Mouse (Mus musculus) testis, adult 2 months (tissue): ENCODE data around the gene Rbm45. TPM values are rescaled to one million over a fixed set of nuclear protein-coding genes. Genes with fewer than 3 reads are reported as not detected.

ENCODE experiments used
- H3K27ac ChIP-seq: fragments of 200-500 bp; 2 replicates; pipeline ENCODE4 v1.5.1; 2012; ENCODE audit warnings: low read depth, low read length; ENCODE audit not compliant: control insufficient read depth, insufficient read depth
- H3K27me3 ChIP-seq: fragments of 200-500 bp; 2 replicates; pipeline ENCODE4 v1.6.1; 2012; ENCODE audit warnings: mild to moderate bottlenecking, low read length, moderate library complexity; ENCODE audit not compliant: control insufficient read depth, insufficient read depth
- H3K36me3 ChIP-seq: fragments of 200-500 bp; 2 replicates; pipeline ENCODE4 v1.6.1; 2012; ENCODE audit warnings: mild to moderate bottlenecking, low read length; ENCODE audit not compliant: control insufficient read depth, insufficient read depth
- H3K4me1 ChIP-seq: fragments of 200-500 bp; 2 replicates; pipeline ENCODE4 v1.6.1; 2012; ENCODE audit warnings: low read length; ENCODE audit not compliant: control insufficient read depth, insufficient read depth
- H3K4me3 ChIP-seq: fragments of 200-500 bp; 2 replicates; pipeline ENCODE4 v1.5.1; 2012; ENCODE audit warnings: low read depth, mild to moderate bottlenecking, low read length, moderate library complexity, mixed read lengths; ENCODE audit not compliant: control insufficient read depth
- CTCF ChIP-seq: fragments of 200-500 bp; IDR thresholded peaks from 2 replicates; pipeline ENCODE4 v1.5.1; 2012; ENCODE audit warnings: low read depth, mild to moderate bottlenecking, inconsistent platforms, low read length, moderate library complexity; ENCODE audit not compliant: control insufficient read depth, insufficient read depth, insufficient replicate concordance
- POLR2A ChIP-seq: fragments of 200-500 bp; IDR thresholded peaks from 2 replicates; pipeline ENCODE4 v1.6.1; 2012; ENCODE audit warnings: low read depth, mild to moderate bottlenecking, inconsistent platforms, low read length, moderate library complexity; ENCODE audit not compliant: control insufficient read depth
- polyA plus RNA-seq: library from polyadenylated mRNA; depleted of rRNA; stranded (reverse); fragments of >200 nt; gene quantifications from 2 replicates; pipeline ENCODE4 v1.2.3, GENCODE M21; 2012; rRNA removed

Gene Rbm45
- polyA plus RNA-seq, 1 experiment, result 5.8 TPM

GRCm38 (mm10) chr2:76417446-76418141 is 47.8 kb downstream of the Rbm45 start:
- Histone ChIP-seq H3K27ac (no peak overlapping the region), H3K4me1 (no peaks in the 10 kb centered on the region), H3K27me3 (no peaks in the 10 kb centered on the region), H3K36me3 (no peaks in the 10 kb centered on the region), H3K4me3 (no peak overlapping the region)
- TF ChIP-seq POLR2A (no peak), CTCF (no peak)

- Histone ChIP-seq H3K36me3 (no peaks in the 10 kb centered on the region), H3K4me3 (no peak overlapping the region), H3K27me3 (no peaks in the 10 kb centered on the region), H3K4me1 (no peaks in the 10 kb centered on the region), H3K27ac (no peak overlapping the region)
- TF ChIP-seq POLR2A (no peak), CTCF (no peak)
Observed at GRCm38 (mm10) chr2:76418142-76418518, 48.3 kb downstream of the Rbm45 start.

DNA sequence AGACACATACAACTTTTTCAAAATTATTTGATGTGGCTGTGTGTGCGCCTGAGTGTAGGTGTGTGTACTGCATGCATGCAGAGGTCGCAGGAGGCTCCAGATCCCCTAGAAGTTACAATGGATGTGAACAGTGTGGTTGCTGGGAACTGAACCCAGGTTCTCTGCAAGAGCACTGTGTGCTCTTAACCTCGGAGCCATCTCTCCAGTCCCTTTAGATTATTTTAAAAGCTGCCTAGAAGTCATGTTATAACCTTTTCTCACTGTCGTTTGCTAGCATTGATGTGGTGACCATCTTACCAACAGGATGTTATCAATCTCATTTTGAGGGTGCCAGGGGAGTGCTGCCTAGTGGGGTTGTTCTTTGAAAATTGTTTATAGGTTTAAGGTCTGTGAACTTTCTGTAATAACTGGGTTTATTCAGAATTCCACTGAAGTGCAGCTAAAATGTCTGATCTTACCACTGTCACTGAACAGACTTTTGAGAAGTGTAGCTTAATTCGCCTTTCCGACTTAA is 51.7 kb downstream of the Rbm45 start:
- Histone ChIP-seq H3K27ac (no peak overlapping the region), H3K4me1 (no peaks in the 10 kb centered on the region), H3K27me3 (no peaks in the 10 kb centered on the region), H3K36me3 (no peaks in the 10 kb centered on the region), H3K4me3 (no peak overlapping the region)
- TF ChIP-seq POLR2A (no peak), CTCF (no peak)

DNA sequence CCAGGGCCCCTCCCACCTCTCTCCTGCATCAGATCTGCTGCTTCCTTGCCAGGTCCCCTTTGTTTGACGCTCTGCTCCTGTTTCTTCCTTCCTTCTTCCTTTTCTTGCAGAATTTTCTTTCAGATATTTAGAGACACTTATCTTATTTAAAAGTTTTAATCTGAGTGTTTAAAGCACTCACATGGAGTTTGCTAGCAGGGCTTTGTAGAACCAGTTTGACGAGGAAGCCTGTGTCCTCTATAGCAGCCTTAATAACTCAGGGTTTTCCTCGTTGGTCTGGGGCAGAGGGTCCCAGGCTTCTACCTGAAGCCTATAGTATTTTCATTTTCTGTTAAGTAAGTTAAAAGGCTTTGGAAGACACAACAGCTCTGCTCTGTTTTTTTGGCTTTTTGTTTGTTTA is 57.0 kb downstream of the Rbm45 start:
- Histone ChIP-seq H3K27ac (no peak overlapping the region), H3K27me3 (no peaks in the 10 kb centered on the region), H3K36me3 (no peaks in the 10 kb centered on the region), H3K4me1 (no peaks in the 10 kb centered on the region), H3K4me3 (no peak overlapping the region)
- TF ChIP-seq POLR2A, result no peak
- no peak for TF ChIP-seq CTCF

DNA sequence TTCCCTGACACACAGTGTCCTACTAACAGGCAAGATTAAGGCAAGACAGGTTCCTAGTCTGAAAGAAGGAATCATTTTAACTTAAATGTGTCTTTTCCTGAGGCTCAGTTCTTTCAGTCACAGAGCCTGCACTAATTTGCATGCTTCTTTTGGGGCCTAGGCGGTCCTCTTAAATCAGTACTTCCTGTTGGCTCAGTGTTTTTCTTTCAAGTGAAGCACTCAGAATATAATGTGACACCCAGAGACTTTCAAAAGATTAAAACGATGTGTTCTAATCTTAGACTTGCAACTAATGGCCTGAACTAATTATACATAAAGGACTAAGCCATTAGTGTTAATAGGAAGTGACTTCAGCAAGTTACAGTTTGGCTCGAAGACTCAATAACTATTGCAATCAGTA is 59.5 kb downstream of the Rbm45 start:
- Histone ChIP-seq H3K27ac (no peak overlapping the region), H3K36me3 (no peaks in the 10 kb centered on the region), H3K27me3 (no peaks in the 10 kb centered on the region), H3K4me3 (no peak overlapping the region), H3K4me1 (no peaks in the 10 kb centered on the region)
- TF ChIP-seq CTCF (no peak), POLR2A (no peak)

DNA sequence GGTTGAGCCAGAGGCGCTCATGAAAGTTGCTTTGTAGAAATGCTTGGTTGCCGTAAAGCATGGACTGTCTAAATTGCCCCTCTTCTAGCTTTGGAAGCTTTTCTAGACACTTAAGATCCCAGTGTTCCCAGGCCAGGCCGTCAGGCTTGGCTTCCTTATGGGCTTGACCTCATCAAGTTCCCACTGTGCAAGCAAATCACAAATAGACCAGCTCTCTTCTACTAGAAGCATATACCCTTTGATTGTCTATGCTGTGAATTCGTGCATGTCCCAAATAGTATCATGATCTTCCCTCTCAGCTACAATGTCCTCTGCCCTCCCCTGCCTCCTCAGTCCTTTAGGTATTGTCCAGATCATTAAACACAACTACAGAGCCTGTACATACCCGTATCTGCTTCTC is 60.1 kb downstream of the Rbm45 start:
- Histone ChIP-seq H3K4me1 (no peaks in the 10 kb centered on the region), H3K4me3 (no peak overlapping the region), H3K27me3 (no peaks in the 10 kb centered on the region), H3K36me3 (no peaks in the 10 kb centered on the region), H3K27ac (no peak overlapping the region)
- TF ChIP-seq CTCF, result no peak

GRCm38 (mm10) chr2:76430539-76430938 is 60.8 kb downstream of the Rbm45 start:
- Histone ChIP-seq H3K27me3 (no peaks in the 10 kb centered on the region), H3K4me3 (no peak overlapping the region), H3K4me1 (no peaks in the 10 kb centered on the region), H3K27ac (no peak overlapping the region), H3K36me3 (no peaks in the 10 kb centered on the region)
- TF ChIP-seq POLR2A (no peak), CTCF (no peak)

Other genes with a start within 250 kb of the Rbm45 start
- gene Pde11a, start 31.2 kb upstream of the Rbm45 start, polyA plus RNA-seq, result 0.53 and 0.66 TPM in 2 replicates
- 57.2 and 69.9 TPM in 2 replicates for gene Cyct, start 9.5 kb upstream of the Rbm45 start, polyA plus RNA-seq
- gene Osbpl6, start 36.5 kb downstream of the Rbm45 start, polyA plus RNA-seq, result 0.20 and 0.89 TPM in 2 replicates